Mouse (Mus musculus) CH12.LX (cell line): ENCODE measurements around the gene Rnf214. TPM values are rescaled to one million over a fixed set of nuclear protein-coding genes. Genes with fewer than 3 reads are reported as not detected.

Experiments
- polyA plus RNA-seq: library from polyadenylated mRNA; unstranded; fragments of >175 nt; gene quantifications from 2 replicates; pipeline ENCODE4 v1.2.1, GENCODE M21; 2012; ENCODE audit warnings: low read depth; ENCODE audit not compliant: insufficient read length
- total RNA-seq, 2 experiments: library from RNA; depleted of rRNA; stranded (reverse); fragments of 300-350 nt in 1 of 2; fragments of >200 nt in 1 of 2; gene quantifications; 2 replicates each; pipeline ENCODE4 v1.2.3; 2012 to 2014

Gene Rnf214
- total and polyA plus RNA-seq, 3 experiments = 4.4 to 16.1 (median 9.4) TPM

Other genes with a start within 250 kb of the Rnf214 start
- gene Cep164, start 78.2 kb downstream of the Rnf214 start, total RNA-seq (2012; rRNA removed) = 18.1 and 22.7 TPM in 2 replicates
- gene Cep164, start 78.2 kb downstream of the Rnf214 start, total RNA-seq (2014; rRNA removed) = 14.2 and 14.8 TPM in 2 replicates
- gene Cep164, start 78.2 kb downstream of the Rnf214 start, polyA plus RNA-seq = 21.7 and 22.6 TPM in 2 replicates
- gene Bace1, start 68.3 kb downstream of the Rnf214 start, total RNA-seq (2012; rRNA removed) = 0.30 and 0.34 TPM in 2 replicates
- not detected in 2 replicates for gene Bace1, start 68.3 kb downstream of the Rnf214 start, total RNA-seq (2014; rRNA removed)
- gene Bace1, start 68.3 kb downstream of the Rnf214 start, polyA plus RNA-seq = 1.5 and 1.8 TPM in 2 replicates
- gene Pcsk7, start 414 bp downstream of the Rnf214 start, total RNA-seq (2012; rRNA removed) = 18.5 and 21.2 TPM in 2 replicates
- gene Pcsk7, start 414 bp downstream of the Rnf214 start, total RNA-seq (2014; rRNA removed) = 16.5 and 20.9 TPM in 2 replicates
- 15.5 and 17.9 TPM in 2 replicates for gene Pcsk7, start 414 bp downstream of the Rnf214 start, polyA plus RNA-seq
- gene Tagln, start 29.1 kb upstream of the Rnf214 start, total RNA-seq (2012; rRNA removed) = 0.46 and 0.59 TPM in 2 replicates
- gene Tagln, start 29.1 kb upstream of the Rnf214 start, total RNA-seq (2014; rRNA removed) = 0.28 TPM in 1 of 2 replicates, not detected in the other
- gene Tagln, start 29.1 kb upstream of the Rnf214 start, polyA plus RNA-seq = 1.6 and 2.3 TPM in 2 replicates
- 41.0 and 47.8 TPM in 2 replicates for gene Sidt2, start 48.3 kb upstream of the Rnf214 start, total RNA-seq (2012; rRNA removed)
- 36.4 and 38.9 TPM in 2 replicates for gene Sidt2, start 48.3 kb upstream of the Rnf214 start, total RNA-seq (2014; rRNA removed)
- gene Sidt2, start 48.3 kb upstream of the Rnf214 start, polyA plus RNA-seq = 110 and 143 TPM in 2 replicates
- gene Pafah1b2, start 105.8 kb upstream of the Rnf214 start, total RNA-seq (2012; rRNA removed) = 94.8 and 117 TPM in 2 replicates
- gene Pafah1b2, start 105.8 kb upstream of the Rnf214 start, total RNA-seq (2014; rRNA removed) = 109 and 125 TPM in 2 replicates
- gene Pafah1b2, start 105.8 kb upstream of the Rnf214 start, polyA plus RNA-seq = 122 and 130 TPM in 2 replicates
- 17.4 and 21.4 TPM in 2 replicates for gene Sik3, start 105.9 kb upstream of the Rnf214 start, total RNA-seq (2012; rRNA removed)
- 13.6 and 14.9 TPM in 2 replicates for gene Sik3, start 105.9 kb upstream of the Rnf214 start, total RNA-seq (2014; rRNA removed)
- gene Sik3, start 105.9 kb upstream of the Rnf214 start, polyA plus RNA-seq = 28.0 and 29.8 TPM in 2 replicates